Mouse (Mus musculus) C2C12 (cell line): ENCODE measurements around the gene Zwilch.

Source experiments
- CTCF ChIP-seq: IDR thresholded peaks from one replicate; pipeline ENCODE4 v1.5.1; 2011; ENCODE audit not compliant: control insufficient read depth, insufficient read depth, insufficient read length
- MYOG ChIP-seq: IDR thresholded peaks from one replicate; pipeline ENCODE4 v1.6.1; 2011; ENCODE audit not compliant: control insufficient read depth, insufficient read length; ENCODE audit errors: extremely low read depth

- TF ChIP-seq MYOG (no peak), CTCF (no peak)
Measured at GRCm38 (mm10) chr9:64125307-64125706, 47.6 kb downstream of the Zwilch start.
